Mouse (Mus musculus) urinary bladder, postnatal 36 days (tissue): ENCODE results near the gene Zbtb44.

Experiments used
- DNase-seq, 2 experiments: peaks; one replicate each; pipeline ENCODE4 v3.0.0; 2022; ENCODE audit warnings: low spot score in 2 of 2, mixed read lengths in 1 of 2

The Zbtb44 gene

GRCm38 (mm10) chr9:31070706-31071105 lies 40.3 kb downstream of the Zbtb44 start:
- no peak for DNase-seq

GRCm38 (mm10) chr9:31072256-31072655 lies 41.8 kb downstream of the Zbtb44 start:
- DNase-seq = no peak

- DNase-seq = no peak
Measured at GRCm38 (mm10) chr9:31073797-31074196, 43.4 kb downstream of the Zbtb44 start.

GRCm38 (mm10) chr9:31074836-31075235 lies 44.4 kb downstream of the Zbtb44 start:
- DNase-seq = no peak

GRCm38 (mm10) chr9:31080726-31081125 lies 50.3 kb downstream of the Zbtb44 start:
- DNase-seq = no peak

- peak; percentile 56 to 72 for DNase-seq
Measured at GRCm38 (mm10) chr9:31082054-31082666, 51.7 kb downstream of the Zbtb44 start.

- DNase-seq = no peak
Measured at GRCm38 (mm10) chr9:31082771-31083170, 52.3 kb downstream of the Zbtb44 start.

- no peak for DNase-seq
Measured at GRCm38 (mm10) chr9:31085556-31085955, 55.1 kb downstream of the Zbtb44 start.

- DNase-seq = peak; percentile 22 to 52
Measured at GRCm38 (mm10) chr9:31086085-31086753, 55.8 kb downstream of the Zbtb44 start.

GRCm38 (mm10) chr9:31086754-31087145 lies 56.3 kb downstream of the Zbtb44 start:
- DNase-seq = no peak

- no peak for DNase-seq
Measured at GRCm38 (mm10) chr9:31087466-31087865, 57.0 kb downstream of the Zbtb44 start.

- DNase-seq = no peak
Measured at GRCm38 (mm10) chr9:31088116-31088515, 57.7 kb downstream of the Zbtb44 start.

- DNase-seq = no peak
Measured at GRCm38 (mm10) chr9:31088883-31089282, 58.4 kb downstream of the Zbtb44 start.

GRCm38 (mm10) chr9:31089541-31089940 lies 59.1 kb downstream of the Zbtb44 start:
- DNase-seq = no peak

- no peak for DNase-seq
Measured at GRCm38 (mm10) chr9:31090081-31091023, 59.9 kb downstream of the Zbtb44 start.

- DNase-seq = no peak
Measured at GRCm38 (mm10) chr9:31091162-31091581, 60.7 kb downstream of the Zbtb44 start.

GRCm38 (mm10) chr9:31092111-31092832 lies 61.8 kb downstream of the Zbtb44 start:
- no peak for DNase-seq

GRCm38 (mm10) chr9:31092833-31093195 lies 62.4 kb downstream of the Zbtb44 start:
- no peak for DNase-seq

- no peak for DNase-seq
Measured at GRCm38 (mm10) chr9:31097088-31098082, 66.9 kb downstream of the Zbtb44 start.

- DNase-seq = no peak
Measured at GRCm38 (mm10) chr9:31098118-31098517, 67.7 kb downstream of the Zbtb44 start.

- no peak for DNase-seq
Measured at GRCm38 (mm10) chr9:31108464-31108863, 78.0 kb downstream of the Zbtb44 start.
